Mouse (Mus musculus) lung, postnatal 0 days (tissue): ENCODE results near the gene Wscd1.

Source experiments
- CTCF ChIP-seq: IDR thresholded peaks from 2 replicates; pipeline ENCODE4 v1.5.1; 2016; ENCODE audit warnings: antibody characterized with exemption, mild to moderate bottlenecking
- EP300 ChIP-seq: IDR thresholded peaks from 2 replicates; pipeline ENCODE4 v1.6.1; 2016; ENCODE audit warnings: antibody characterized with exemption, mild to moderate bottlenecking, control low read depth

- TF ChIP-seq EP300 (no peak), CTCF (no peak)
Observed at GRCm38 (mm10) chr11:71812921-71813320, 63.2 kb downstream of the Wscd1 start.
